Mouse (Mus musculus) heart, postnatal 0 days (tissue): ENCODE results near the gene Smg9.
A peak's percentile ranks its signal among the peaks of the same experiment; 100 is the strongest.

Source experiments
- CTCF ChIP-seq: IDR thresholded peaks from 2 replicates; pipeline ENCODE4 v1.5.1; 2016; ENCODE audit warnings: antibody characterized with exemption, control low read depth, low read depth
- EP300 ChIP-seq: IDR thresholded peaks from 2 replicates; pipeline ENCODE4 v1.6.1; 2016; ENCODE audit warnings: antibody characterized with exemption, low read depth

GRCm38 (mm10) chr7:24377091-24377865 is 22.1 kb upstream of the Smg9 start:
- TF ChIP-seq EP300 (no peak), CTCF (peak; percentile 32)
